Comparison of ENCODE assay signal across 25 mouse cellular contexts in genomic region chr10:9438366-9438765, GRCm38 (mm10).
DNase-seq lines count a peak whose midpoint lies in the region; ATAC-seq lines count a peak whose summit lies in the region.
"Had no signal": no experiment of that assay in that cellular context is flagged by ENCODE, and none has a peak within 500 bp of the region (broad histone marks: within the 10 kb centered on the region; RNA-seq: fewer than 3 reads in every experiment).

No protein-coding gene starts in this region.

- H3K36me3 ChIP-seq in kidney, embryonic 16.5 days (ENCODE audit: insufficient read depth, low read length) = no peaks in the 10 kb centered on the region
- no peaks in the 10 kb centered on the region for H3K36me3 ChIP-seq in neural tube, embryonic 14.5 days (ENCODE audit: control insufficient read depth, insufficient read depth, low read length)
- no peaks in the 10 kb centered on the region for H3K36me3 ChIP-seq in limb, embryonic 10.5 days
- H3K36me3 ChIP-seq: forebrain, embryonic 10.5 days; heart, embryonic 10.5 days; heart, embryonic 13.5 days; hindbrain, embryonic 12.5 days; hindbrain, embryonic 15.5 days had no signal

- 0 out of 2 replicates have a peak, but pooled peaks cover 12% of the 10 kb centered on the region for H3K4me1 ChIP-seq in kidney, embryonic 16.5 days (ENCODE audit: insufficient read depth, low read length)
- no peaks in the 10 kb centered on the region for H3K4me1 ChIP-seq in neural tube, embryonic 14.5 days (ENCODE audit: control insufficient read depth, insufficient read depth, low read length)
- H3K4me1 ChIP-seq in limb, embryonic 10.5 days = peaks cover 24% of the 10 kb centered on the region
- H3K4me1 ChIP-seq: forebrain, embryonic 13.5 days; heart, embryonic 13.5 days; hindbrain, embryonic 12.5 days; hindbrain, embryonic 15.5 days had no signal

- ATAC-seq in kidney, embryonic 16.5 days (ENCODE audit: low FRiP score, low TSS enrichment) = peak; percentile 69; the same call in 1 of the 2 replicates
- peak; percentile 54; the same call in 1 of the 2 replicates for ATAC-seq in neural tube, embryonic 14.5 days (ENCODE audit: low read depth)
- ATAC-seq in cerebellum, adult (ENCODE audit: insufficient number of reproducible peaks, low FRiP score, low TSS enrichment) = no peak
- ATAC-seq: activated CD4-positive, CD25-positive, alpha-beta regulatory T cell, adult 4 months; CD4-positive, CD25-positive, alpha-beta regulatory T cell, adult 4 months; forebrain, embryonic 13.5 days; forebrain, embryonic 16.5 days had no signal

- DNase-seq in kidney, adult 18-20 months = no peak
- DNase-seq in neural tube, embryonic 10.5 days (ENCODE audit: extremely low spot score, low spot score) = no peak
- no peak for DNase-seq in limb, embryonic 10.5 days (ENCODE audit: low spot score)
- DNase-seq in gastrocnemius, postnatal 4 days (ENCODE audit: low spot score in 2 of 2) = no peak
- DNase-seq: adrenal gland, adult 8-10 months; adrenal gland, postnatal 25 days; cerebellum, adult 18-20 months; cerebellum, adult 9-10 months; cerebellum, postnatal 14 days; gastrocnemius, adult 2 months; gastrocnemius, postnatal 14 days; heart, adult 2 months; heart, postnatal 14 days had no signal

- H3K4me2 ChIP-seq in kidney, embryonic 16.5 days (replicated peaks; ENCODE audit: low read depth, low read length) = no peak overlapping the region
- no peak overlapping the region for H3K4me2 ChIP-seq in neural tube, embryonic 14.5 days (ENCODE audit: low read depth, low read length)
- H3K4me2 ChIP-seq: forebrain, embryonic 13.5 days; heart, embryonic 13.5 days; hindbrain, embryonic 12.5 days; hindbrain, embryonic 15.5 days had no signal

- no peak overlapping the region for H3K9ac ChIP-seq in kidney, embryonic 16.5 days (replicated peaks; ENCODE audit: low read length)
- H3K9ac ChIP-seq in neural tube, embryonic 14.5 days (replicated peaks; ENCODE audit: low read depth, low read length) = no peak overlapping the region
- H3K9ac ChIP-seq: forebrain, embryonic 13.5 days; heart, embryonic 13.5 days; hindbrain, embryonic 12.5 days; hindbrain, embryonic 15.5 days had no signal

- H3K27ac ChIP-seq in kidney, embryonic 16.5 days (ENCODE audit: low read length) = no peak overlapping the region
- H3K27ac ChIP-seq in neural tube, embryonic 14.5 days (ENCODE audit: low read depth, low read length) = no peak overlapping the region
- H3K27ac ChIP-seq in limb, embryonic 10.5 days = peak overlapping the region; percentile 46; the same call in 1 of the 2 replicates
- H3K27ac ChIP-seq: forebrain, embryonic 13.5 days; gastrocnemius, adult 2 months; heart, adult 2 months; heart, embryonic 10.5 days; heart, embryonic 13.5 days; hindbrain, embryonic 12.5 days; hindbrain, embryonic 15.5 days had no signal

- H3K27me3 ChIP-seq in kidney, embryonic 16.5 days (ENCODE audit: insufficient read depth, low read length) = no peaks in the 10 kb centered on the region
- no peaks in the 10 kb centered on the region for H3K27me3 ChIP-seq in neural tube, embryonic 14.5 days (ENCODE audit: control insufficient read depth, insufficient read depth, low read length)
- H3K27me3 ChIP-seq in limb, embryonic 10.5 days (ENCODE audit: low read depth, poor library complexity, severe bottlenecking) = no peaks in the 10 kb centered on the region
- H3K27me3 ChIP-seq: forebrain, embryonic 13.5 days; heart, embryonic 13.5 days; hindbrain, embryonic 12.5 days; hindbrain, embryonic 15.5 days had no signal

- H3K4me3 ChIP-seq in kidney, embryonic 16.5 days (ENCODE audit: low read length) = no peak overlapping the region
- H3K4me3 ChIP-seq in neural tube, embryonic 14.5 days (ENCODE audit: low read depth, low read length) = no peak overlapping the region
- H3K4me3 ChIP-seq in limb, embryonic 10.5 days = no peak overlapping the region
- H3K4me3 ChIP-seq: forebrain, embryonic 10.5 days; forebrain, embryonic 13.5 days; gastrocnemius, adult 2 months; heart, adult 2 months; heart, embryonic 10.5 days; heart, embryonic 13.5 days; hindbrain, embryonic 12.5 days; hindbrain, embryonic 15.5 days had no signal

- WGBS in kidney, embryonic 16.5 days = 30% methylated on average over 4 of the region's 4 CpGs
- 35% methylated on average over 4 of the region's 4 CpGs for WGBS in neural tube, embryonic 14.5 days
- WGBS in limb, embryonic 10.5 days = 51% methylated on average over 4 of the region's 4 CpGs

- no peaks in the 10 kb centered on the region for H3K9me3 ChIP-seq in kidney, embryonic 16.5 days (ENCODE audit: low read length)
- H3K9me3 ChIP-seq in neural tube, embryonic 14.5 days (ENCODE audit: control insufficient read depth, low read length) = no peaks in the 10 kb centered on the region
- no peaks in the 10 kb centered on the region for H3K9me3 ChIP-seq in limb, embryonic 10.5 days (replicated peaks)
- H3K9me3 ChIP-seq: forebrain, embryonic 10.5 days; forebrain, embryonic 13.5 days; heart, embryonic 10.5 days; heart, embryonic 13.5 days; hindbrain, embryonic 12.5 days; hindbrain, embryonic 15.5 days had no signal
